Mouse (Mus musculus): Measurements from ENCODE around the gene Cda. TPM values are rescaled to one million over a fixed set of nuclear protein-coding genes. Genes with fewer than 3 reads are reported as not detected.
A peak's percentile ranks its signal among the peaks of the same experiment; 100 is the strongest.

The Cda gene
- polyA plus RNA-seq, 1 experiment = not detected

DNA sequence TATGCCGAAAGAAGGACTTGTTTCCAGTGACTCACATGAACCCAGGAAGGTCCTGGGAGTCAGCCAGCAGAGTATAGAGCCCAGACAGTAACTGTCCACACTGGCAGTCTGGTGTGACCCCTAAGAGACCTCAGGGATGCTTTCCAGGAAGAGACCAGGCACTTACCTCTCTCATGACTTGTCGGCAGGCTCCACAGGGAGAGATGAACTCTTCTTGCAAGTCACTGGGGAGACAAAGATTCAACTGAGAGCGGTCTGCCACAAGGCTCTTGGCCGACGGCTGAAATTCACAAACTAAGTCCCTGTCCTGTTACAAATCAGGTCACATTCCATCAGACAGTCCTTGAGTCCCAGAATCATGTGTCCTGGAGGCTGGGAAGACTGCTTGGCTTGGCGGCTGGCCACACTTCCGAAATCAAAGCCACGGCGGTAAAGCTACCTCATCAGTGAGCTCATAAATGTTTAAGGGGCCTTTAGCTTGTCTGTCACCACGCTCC is 24.4 kb downstream of the Cda start:
- 71% methylated on average over 10 of the region's 10 CpGs for WGBS
- no peak overlapping the region for H3K4me3 ChIP-seq (ENCODE audit: insufficient read depth, low read depth, low read length)
- H3K4me1 ChIP-seq (ENCODE audit: control insufficient read depth, insufficient read depth, low read length) = no peaks in the 10 kb centered on the region; the same call in 1 of the 2 replicates
- no peak overlapping the region for H3K27ac ChIP-seq (ENCODE audit: insufficient read depth, low read depth, low read length)
- TF ChIP-seq CTCF (IDR thresholded peaks at IDR 0.05; ENCODE audit: insufficient read depth, low read depth, low read length) = no peak
- no peak for TF ChIP-seq POLR2A (IDR thresholded peaks at IDR 0.05; ENCODE audit: insufficient read depth, low read depth, low read length)

DNA sequence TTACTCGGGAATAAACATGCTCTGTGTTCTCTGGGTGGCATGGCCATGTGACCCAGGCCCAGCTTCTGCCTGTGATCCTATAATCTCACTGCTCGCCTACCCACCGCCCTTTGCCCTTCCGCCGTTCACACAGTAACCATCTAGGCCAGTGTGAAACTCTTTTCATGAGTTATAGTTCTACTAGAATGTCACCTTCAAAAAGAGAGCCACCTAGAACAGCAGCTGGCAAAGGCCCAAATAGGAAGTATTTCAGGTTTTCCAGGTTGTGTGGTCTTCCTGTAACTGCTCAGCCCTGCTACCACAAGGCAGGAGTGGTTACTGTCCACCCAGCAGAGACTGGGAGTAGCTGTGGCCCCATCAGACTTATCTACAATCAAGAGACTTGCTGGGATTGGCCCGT is 25.0 kb downstream of the Cda start:
- no peak overlapping the region for H3K4me3 ChIP-seq (ENCODE audit: insufficient read depth, low read depth, low read length)
- no peak overlapping the region for H3K27ac ChIP-seq (ENCODE audit: insufficient read depth, low read depth, low read length)
- no peaks in the 10 kb centered on the region; the same call in 1 of the 2 replicates for H3K4me1 ChIP-seq (ENCODE audit: control insufficient read depth, insufficient read depth, low read length)
- TF ChIP-seq CTCF (IDR thresholded peaks at IDR 0.05; ENCODE audit: insufficient read depth, low read depth, low read length) = no peak
- no peak for TF ChIP-seq POLR2A (IDR thresholded peaks at IDR 0.05; ENCODE audit: insufficient read depth, low read depth, low read length)
- 92% methylated on average over 6 of the region's 6 CpGs for WGBS

DNA sequence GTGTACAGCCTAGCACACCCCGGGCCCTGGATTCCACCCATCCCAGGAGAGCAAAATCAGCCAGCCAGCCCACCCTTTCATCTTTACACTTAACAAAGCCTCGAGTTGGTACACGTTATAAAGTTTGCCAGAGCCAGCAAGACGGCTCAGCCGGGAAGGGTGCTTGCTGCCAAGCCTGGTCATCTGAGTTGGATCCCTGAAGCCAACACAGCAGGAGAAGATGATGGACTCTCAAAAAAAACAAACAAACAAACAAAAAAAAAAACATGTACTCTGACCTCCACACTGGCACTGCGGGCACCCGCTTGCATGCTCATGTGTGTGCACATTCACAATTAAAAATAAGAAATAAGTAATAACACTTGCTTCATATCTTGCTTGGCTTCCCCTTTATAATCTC is 25.7 kb downstream of the Cda start:
- TF ChIP-seq POLR2A (IDR thresholded peaks at IDR 0.05; ENCODE audit: insufficient read depth, low read depth, low read length) (no peak), CTCF (IDR thresholded peaks at IDR 0.05; ENCODE audit: insufficient read depth, low read depth, low read length) (no peak)
- H3K27ac ChIP-seq (ENCODE audit: insufficient read depth, low read depth, low read length) = no peak overlapping the region
- H3K4me3 ChIP-seq (ENCODE audit: insufficient read depth, low read depth, low read length) = no peak overlapping the region
- 59% methylated on average over 7 of the region's 7 CpGs for WGBS
- no peaks in the 10 kb centered on the region; the same call in 1 of the 2 replicates for H3K4me1 ChIP-seq (ENCODE audit: control insufficient read depth, insufficient read depth, low read length)

DNA sequence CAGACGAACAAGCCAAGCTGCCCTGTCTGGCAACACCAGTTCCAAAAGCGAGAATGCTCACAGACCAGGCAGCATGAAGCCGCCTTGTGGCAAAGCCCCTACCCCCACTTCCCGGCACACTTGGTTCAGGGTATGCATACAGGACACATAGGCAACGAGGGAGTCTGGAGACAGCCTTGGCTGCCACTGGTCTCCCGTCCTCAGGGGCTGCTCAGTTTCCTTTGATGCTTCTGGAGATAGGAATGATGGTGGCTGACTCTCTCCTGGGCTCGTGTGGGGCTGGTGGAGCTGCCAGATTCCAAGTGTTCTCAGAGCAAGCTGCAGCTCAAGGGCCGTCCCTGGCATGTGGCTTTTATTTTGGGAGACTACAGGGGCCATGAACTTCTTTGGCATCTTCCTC is 26.4 kb downstream of the Cda start:
- Histone ChIP-seq H3K4me3 (ENCODE audit: insufficient read depth, low read depth, low read length) (no peak overlapping the region), H3K4me1 (ENCODE audit: control insufficient read depth, insufficient read depth, low read length) (no peaks in the 10 kb centered on the region; the same call in 1 of the 2 replicates), H3K27ac (ENCODE audit: insufficient read depth, low read depth, low read length) (no peak overlapping the region)
- 81% methylated on average over 8 of the region's 8 CpGs for WGBS
- TF ChIP-seq POLR2A (IDR thresholded peaks at IDR 0.05; ENCODE audit: insufficient read depth, low read depth, low read length) = no peak
- TF ChIP-seq CTCF (IDR thresholded peaks at IDR 0.05; ENCODE audit: insufficient read depth, low read depth, low read length) = no peak

DNA sequence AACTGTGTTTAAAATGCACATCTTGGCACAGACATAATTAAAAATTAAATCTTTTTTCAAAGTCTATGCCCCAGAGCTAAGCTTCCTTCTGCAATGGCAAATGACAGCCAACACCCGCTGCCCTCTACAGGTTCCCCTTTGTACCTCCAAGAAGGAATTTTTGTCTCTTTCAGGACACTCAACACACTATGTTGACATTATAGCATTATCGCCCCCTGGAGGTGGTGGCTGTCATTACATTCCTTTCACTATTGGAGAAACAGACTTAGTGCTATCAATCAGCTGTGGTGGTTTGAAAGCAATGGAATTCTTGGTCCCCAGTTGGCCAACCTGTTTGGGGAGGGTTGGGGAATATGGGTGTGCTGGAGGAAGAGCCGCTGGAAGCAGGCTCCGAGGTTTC is 27.8 kb downstream of the Cda start:
- Histone ChIP-seq H3K4me1 (ENCODE audit: control insufficient read depth, insufficient read depth, low read length) (no peaks in the 10 kb centered on the region; the same call in 1 of the 2 replicates), H3K27ac (ENCODE audit: insufficient read depth, low read depth, low read length) (no peak overlapping the region), H3K4me3 (ENCODE audit: insufficient read depth, low read depth, low read length) (no peak overlapping the region)
- 27% methylated on average over 4 of the region's 4 CpGs for WGBS
- TF ChIP-seq POLR2A (IDR thresholded peaks at IDR 0.05; ENCODE audit: insufficient read depth, low read depth, low read length) = no peak
- peak; percentile 30; the same call in 1 of the 2 replicates for TF ChIP-seq CTCF (IDR thresholded peaks at IDR 0.05; ENCODE audit: insufficient read depth, low read depth, low read length)

DNA sequence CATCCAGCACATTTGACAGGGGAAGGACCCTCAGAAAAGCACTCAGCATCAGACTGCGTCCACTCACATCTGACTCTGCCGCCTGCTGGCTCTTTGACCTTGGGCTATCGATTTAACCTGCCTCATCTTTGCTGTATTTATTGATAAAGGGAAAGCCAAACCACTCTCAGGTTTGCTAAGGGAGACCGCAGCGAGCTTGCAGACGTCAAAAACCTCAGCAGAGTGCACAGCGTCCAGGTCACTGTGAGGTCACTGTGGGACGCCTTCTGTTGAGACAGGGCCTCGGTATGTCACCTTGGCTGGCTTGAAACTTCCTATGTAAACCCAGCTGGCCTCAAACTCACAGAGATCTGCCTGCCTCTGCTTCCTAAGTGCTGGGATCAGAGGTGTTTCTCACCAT is 30.5 kb downstream of the Cda start:
- WGBS = 90% methylated on average over 9 of the region's 9 CpGs
- H3K4me1 ChIP-seq (ENCODE audit: control insufficient read depth, insufficient read depth, low read length) = no peaks in the 10 kb centered on the region
- no peak overlapping the region for H3K4me3 ChIP-seq (ENCODE audit: insufficient read depth, low read depth, low read length)
- H3K27ac ChIP-seq (ENCODE audit: insufficient read depth, low read depth, low read length) = no peak overlapping the region
- TF ChIP-seq CTCF (IDR thresholded peaks at IDR 0.05; ENCODE audit: insufficient read depth, low read depth, low read length) (no peak), POLR2A (IDR thresholded peaks at IDR 0.05; ENCODE audit: insufficient read depth, low read depth, low read length) (no peak)

DNA sequence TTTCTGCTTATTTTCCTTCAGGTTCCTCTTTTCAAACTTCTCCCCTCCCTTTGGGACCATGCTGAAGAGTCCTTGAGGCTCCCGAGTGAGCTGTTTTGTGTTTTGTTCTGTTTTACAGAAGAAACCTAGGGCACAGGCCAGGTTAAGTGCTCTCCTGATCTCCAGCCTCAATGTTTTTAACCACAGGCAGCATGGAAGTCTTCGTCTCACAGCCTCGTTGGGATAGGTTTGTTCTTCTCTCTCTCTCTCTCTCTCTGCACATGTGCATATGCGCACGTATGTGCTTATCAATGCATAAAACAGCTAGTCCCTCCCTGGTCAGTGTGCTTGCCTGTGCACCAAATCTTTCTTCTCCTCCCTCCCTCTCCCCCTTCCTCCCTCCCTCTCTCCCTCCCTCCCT is 30.9 kb downstream of the Cda start:
- TF ChIP-seq CTCF (IDR thresholded peaks at IDR 0.05; ENCODE audit: insufficient read depth, low read depth, low read length) = no peak
- no peak for TF ChIP-seq POLR2A (IDR thresholded peaks at IDR 0.05; ENCODE audit: insufficient read depth, low read depth, low read length)
- no peak overlapping the region for H3K27ac ChIP-seq (ENCODE audit: insufficient read depth, low read depth, low read length)
- H3K4me3 ChIP-seq (ENCODE audit: insufficient read depth, low read depth, low read length) = no peak overlapping the region
- H3K4me1 ChIP-seq (ENCODE audit: control insufficient read depth, insufficient read depth, low read length) = no peaks in the 10 kb centered on the region
- WGBS = 77% methylated on average over 5 of the region's 5 CpGs

DNA sequence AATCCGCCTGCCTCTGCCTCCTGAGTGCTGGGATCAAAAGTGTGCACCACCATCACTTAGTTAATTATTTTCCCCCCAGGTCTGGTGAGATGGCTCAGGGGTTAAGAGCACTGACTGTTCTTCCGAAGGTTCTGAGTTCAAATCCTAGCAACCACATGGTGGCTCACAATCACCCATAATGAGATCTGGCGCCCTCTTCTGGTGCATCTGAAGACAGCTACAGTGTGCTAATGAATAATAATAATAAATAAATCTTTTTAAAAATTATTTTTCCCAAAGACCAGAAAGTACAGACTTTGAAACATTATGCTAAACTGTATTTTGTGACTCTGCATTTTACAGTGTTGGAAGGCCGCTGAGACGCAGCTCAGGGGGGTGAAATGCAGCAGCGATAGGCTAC is 32.1 kb downstream of the Cda start:
- H3K4me3 ChIP-seq (ENCODE audit: insufficient read depth, low read depth, low read length) = no peak overlapping the region
- no peak overlapping the region for H3K27ac ChIP-seq (ENCODE audit: insufficient read depth, low read depth, low read length)
- 86% methylated on average over 6 of the region's 6 CpGs for WGBS
- TF ChIP-seq POLR2A (IDR thresholded peaks at IDR 0.05; ENCODE audit: insufficient read depth, low read depth, low read length) (no peak), CTCF (IDR thresholded peaks at IDR 0.05; ENCODE audit: insufficient read depth, low read depth, low read length) (no peak)
- H3K4me1 ChIP-seq (ENCODE audit: control insufficient read depth, insufficient read depth, low read length) = no peaks in the 10 kb centered on the region

DNA sequence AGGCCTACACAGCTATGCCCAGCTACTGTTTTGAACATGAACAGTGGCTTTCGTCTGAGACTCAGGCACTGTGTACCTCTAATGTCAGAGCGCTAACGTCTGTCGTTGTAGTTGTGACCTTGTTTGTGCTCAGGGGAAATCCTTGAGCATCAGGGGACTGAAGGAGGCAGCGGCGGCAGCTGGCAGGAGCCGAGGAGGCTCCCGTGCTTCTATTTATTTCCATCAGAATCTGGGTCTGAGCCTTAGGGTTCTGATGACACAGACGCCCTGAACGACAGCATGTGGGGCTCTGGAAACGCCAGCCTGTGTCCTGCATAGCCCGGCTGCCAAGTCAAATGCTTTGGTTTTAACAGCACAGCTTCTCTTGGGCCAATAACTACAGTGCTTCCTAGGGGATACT is 32.8 kb downstream of the Cda start:
- Histone ChIP-seq H3K27ac (ENCODE audit: insufficient read depth, low read depth, low read length) (no peak overlapping the region), H3K4me3 (ENCODE audit: insufficient read depth, low read depth, low read length) (no peak overlapping the region), H3K4me1 (ENCODE audit: control insufficient read depth, insufficient read depth, low read length) (no peaks in the 10 kb centered on the region)
- WGBS = 68% methylated on average over 12 of the region's 12 CpGs
- no peak for TF ChIP-seq CTCF (IDR thresholded peaks at IDR 0.05; ENCODE audit: insufficient read depth, low read depth, low read length)
- TF ChIP-seq POLR2A (IDR thresholded peaks at IDR 0.05; ENCODE audit: insufficient read depth, low read depth, low read length) = no peak

DNA sequence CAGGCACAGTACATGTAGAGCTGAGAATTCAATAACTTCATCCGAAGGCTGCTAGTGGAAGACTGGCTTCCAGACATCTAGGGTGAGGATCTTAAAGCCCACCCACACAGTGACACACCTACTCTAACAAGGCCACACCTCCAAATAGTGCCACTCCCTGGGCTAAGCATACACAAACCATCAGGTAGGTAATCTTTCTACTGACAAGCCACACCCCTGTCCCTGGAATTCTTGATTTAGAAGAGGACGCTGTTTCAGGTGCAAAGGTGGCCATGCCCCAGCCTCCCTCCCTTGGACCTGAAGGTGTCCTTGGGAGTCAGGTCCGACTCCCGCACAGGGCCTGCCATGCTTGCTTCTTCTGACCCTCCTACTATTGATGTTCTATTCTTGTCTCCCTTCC is 34.7 kb downstream of the Cda start:
- no peak for TF ChIP-seq CTCF (IDR thresholded peaks at IDR 0.05; ENCODE audit: insufficient read depth, low read depth, low read length)
- no peak for TF ChIP-seq POLR2A (IDR thresholded peaks at IDR 0.05; ENCODE audit: insufficient read depth, low read depth, low read length)
- Histone ChIP-seq H3K27ac (ENCODE audit: insufficient read depth, low read depth, low read length) (no peak overlapping the region), H3K4me1 (ENCODE audit: control insufficient read depth, insufficient read depth, low read length) (no peaks in the 10 kb centered on the region), H3K4me3 (ENCODE audit: insufficient read depth, low read depth, low read length) (no peak overlapping the region)
- 91% methylated on average over 4 of the region's 4 CpGs for WGBS

All from olfactory bulb, adult 2 months (tissue).